Mouse (Mus musculus) T-helper 2 cell (primary cell): ENCODE measurements at regions not wholly inside any gene's neighbourhood (a gene's known extent, or its start where the extent isn't known, plus 50 kb on each side); places are given as distances from the start of the nearest gene placed in this dataset.

Experiments
- in situ Hi-C: fragments of 300-600 bp; cut with MboI, MseI; formaldehyde crosslinking; loops from one replicate; pipeline ENCODE4 v1.15.1; 2025; ENCODE audit warnings: high pct_unique_total_duplicates

- in situ Hi-C loops = loop anchor here (5.0 to 10.0 kb wide), 2 partner anchors 48 to 286 kb away; no protein-coding TSS in a partner anchor
These were observed 169.5 kb downstream of the Bmp7 start for GRCm38 (mm10) chr2:172770606-172771005.

GRCm38 (mm10) chr2:172773176-172773575 is 166.9 kb downstream of the Bmp7 start:
- in situ Hi-C loops = loop anchor here (5.0 to 10.0 kb wide), 2 partner anchors 51 to 288 kb away; no protein-coding TSS in a partner anchor

- in situ Hi-C loops = loop anchor here (10.0 kb wide), 1 partner anchor 292 kb away; no protein-coding TSS in a partner anchor
These were observed 163.6 kb downstream of the Bmp7 start for GRCm38 (mm10) chr2:172776485-172776884.

GRCm38 (mm10) chr2:172777774-172778173 is 162.3 kb downstream of the Bmp7 start:
- in situ Hi-C loops = loop anchor here (10.0 kb wide), 1 partner anchor 293 kb away; no protein-coding TSS in a partner anchor

GRCm38 (mm10) chr2:172779096-172779495 is 161.0 kb downstream of the Bmp7 start:
- in situ Hi-C loops = loop anchor here (10.0 kb wide), 1 partner anchor 294 kb away; no protein-coding TSS in a partner anchor

GRCm38 (mm10) chr2:172782686-172783085 is 157.4 kb downstream of the Bmp7 start:
- in situ Hi-C loops = no loop called here

- in situ Hi-C loops = no loop called here
These were observed 153.8 kb downstream of the Bmp7 start for GRCm38 (mm10) chr2:172786297-172786696.

- in situ Hi-C loops = no loop called here
These were observed 152.7 kb downstream of the Bmp7 start for GRCm38 (mm10) chr2:172787203-172787944.

- in situ Hi-C loops = no loop called here
These were observed 150.9 kb downstream of the Bmp7 start for GRCm38 (mm10) chr2:172789260-172789659.

- in situ Hi-C loops = loop anchor here (10.0 kb wide), 1 partner anchor 2002 kb away; no protein-coding TSS in a partner anchor
These were observed 147.6 kb downstream of the Bmp7 start for GRCm38 (mm10) chr2:172792555-172792954.

GRCm38 (mm10) chr2:172793991-172794390 is 146.1 kb downstream of the Bmp7 start:
- in situ Hi-C loops = loop anchor here (10.0 kb wide), 1 partner anchor 2001 kb away; no protein-coding TSS in a partner anchor

- in situ Hi-C loops = loop anchor here (10.0 kb wide), 1 partner anchor 2000 kb away; no protein-coding TSS in a partner anchor
These were observed 145.3 kb downstream of the Bmp7 start for GRCm38 (mm10) chr2:172794771-172795170.

GRCm38 (mm10) chr2:172796104-172796503 is 144.0 kb downstream of the Bmp7 start:
- in situ Hi-C loops = loop anchor here (10.0 kb wide), 1 partner anchor 1999 kb away; no protein-coding TSS in a partner anchor

- in situ Hi-C loops = loop anchor here (10.0 kb wide), 1 partner anchor 1998 kb away; no protein-coding TSS in a partner anchor
These were observed 143.2 kb downstream of the Bmp7 start for GRCm38 (mm10) chr2:172796955-172797354.

- in situ Hi-C loops = loop anchor here (10.0 kb wide), 1 partner anchor 1995 kb away; no protein-coding TSS in a partner anchor
These were observed 140.2 kb downstream of the Bmp7 start for GRCm38 (mm10) chr2:172799951-172800350.

GRCm38 (mm10) chr2:172800801-172801200 is 139.3 kb downstream of the Bmp7 start:
- in situ Hi-C loops = no loop called here

GRCm38 (mm10) chr2:172801804-172802203 is 138.3 kb downstream of the Bmp7 start:
- in situ Hi-C loops = no loop called here

GRCm38 (mm10) chr2:172807446-172807845 is 132.7 kb downstream of the Bmp7 start:
- in situ Hi-C loops = no loop called here

- in situ Hi-C loops = no loop called here
These were observed 130.8 kb downstream of the Bmp7 start for GRCm38 (mm10) chr2:172809306-172809705.

GRCm38 (mm10) chr2:172813319-172813718 is 126.8 kb downstream of the Bmp7 start:
- in situ Hi-C loops = no loop called here

- in situ Hi-C loops = no loop called here
These were observed 126.2 kb downstream of the Bmp7 start for GRCm38 (mm10) chr2:172813906-172814305.

- in situ Hi-C loops = no loop called here
These were observed 125.0 kb downstream of the Bmp7 start for GRCm38 (mm10) chr2:172815146-172815545.
